In genomic region chr9:75435918-75436317, GRCm38 (mm10) we compare ENCODE assay signal across 8 mouse cellular contexts. TPM values are rescaled to one million over a fixed set of nuclear protein-coding genes. Genes with fewer than 3 reads are reported as not detected.
A peak's percentile ranks its signal among the peaks of the same experiment; 100 is the strongest.
DNase-seq lines count a peak whose midpoint lies in the region; ATAC-seq lines count a peak whose summit lies in the region.

No protein-coding gene starts in this region.

- no peaks in the 10 kb centered on the region for H3K27me3 ChIP-seq in hindbrain, embryonic 11.5 days (ENCODE audit: control insufficient read depth, insufficient read depth, low read length)

- no peak overlapping the region for H3K27ac ChIP-seq in hindbrain, embryonic 11.5 days (ENCODE audit: low read depth, low read length)

- H3K4me1 ChIP-seq in hindbrain, embryonic 11.5 days (replicated peaks; ENCODE audit: control insufficient read depth, insufficient read depth, low read length): 0 out of 2 replicates have a peak, but pooled peaks cover 2% of the 10 kb centered on the region

- 3% methylated on average over 12 of the region's 12 CpGs for whole genome bisulfite sequencing in hindbrain, embryonic 11.5 days

- no peaks in the 10 kb centered on the region for H3K9me3 ChIP-seq in hindbrain, embryonic 11.5 days (ENCODE audit: control insufficient read depth, low read length)

- H3K4me3 ChIP-seq in hindbrain, embryonic 11.5 days (ENCODE audit: low read depth, low read length): no peak overlapping the region

- H3K4me2 ChIP-seq in hindbrain, embryonic 11.5 days (replicated peaks; ENCODE audit: low read depth, low read length): no peak overlapping the region

- peak; percentile 79 for ATAC-seq in hindbrain, embryonic 11.5 days (ENCODE audit: low FRiP score)

- peak; percentile 80 for DNase-seq in NIH3T3 (ENCODE audit: low read depth)
- peak; percentile 43 for DNase-seq in cerebellum, adult 8-10 months
- peak; percentile 52 to 53 for DNase-seq in frontal cortex, adult 2 months (ENCODE audit: extremely low spot score in 1 of 2, low spot score in 1 of 2)
- DNase-seq in hindbrain, embryonic 11.5 days (ENCODE audit: low spot score): peak; percentile 83
- DNase-seq in layer of hippocampus, postnatal 36 days: peak; percentile 35 to 40
- DNase-seq in lung, postnatal 25 days (ENCODE audit: low spot score): peak; percentile 95
- DNase-seq in retina, postnatal 1 day: peak; percentile 96
- peak; percentile 37 to 66 for DNase-seq in urinary bladder, postnatal 36 days (ENCODE audit: low spot score in 2 of 2)

- no peak overlapping the region for H3K9ac ChIP-seq in hindbrain, embryonic 11.5 days (ENCODE audit: low read depth, low read length)

- no peaks in the 10 kb centered on the region for H3K36me3 ChIP-seq in hindbrain, embryonic 11.5 days (ENCODE audit: control insufficient read depth, insufficient read depth, low read length)

RNA-seq across cellular contexts. Expression of gene Leo1, which starts 5.4 kb away (rescaled TPM):
- 16.5 and 17.3 TPM in 2 replicates for polyA plus RNA-seq in frontal cortex, adult 2 months (2012; rRNA removed)
- 48.5 and 53.2 TPM in 2 replicates for polyA plus RNA-seq in hindbrain, embryonic 11.5 days (2014; fragmentation: Nextera tagmentation; extraction: Ambion mirVana)
- total RNA-seq in layer of hippocampus, postnatal 36 days (2021): 10 to 100 TPM; 22.8 to 23.9 TPM

RNA-seq across cellular contexts. Expression of gene Mapk6, which starts 26.1 kb away (rescaled TPM):
- polyA plus RNA-seq in frontal cortex, adult 2 months (2012; rRNA removed): 32.2 and 34.6 TPM in 2 replicates
- 198 and 217 TPM in 2 replicates for polyA plus RNA-seq in hindbrain, embryonic 11.5 days (2014; fragmentation: Nextera tagmentation; extraction: Ambion mirVana)
- total RNA-seq in layer of hippocampus, postnatal 36 days (2021): 10 to 100 TPM; 27.4 to 28.1 TPM

Comparison
In these comparisons a context has a peak if more than half of its experiments do, and no peak if none do; other contexts are left out.
1. DNase-seq: peak in every context shown above with its lines; median percentile 96 in retina, postnatal 1 day; 95 in lung, postnatal 25 days; 83 in hindbrain, embryonic 11.5 days; 80 in NIH3T3; 52 in frontal cortex, adult 2 months; 52 in urinary bladder, postnatal 36 days; 43 in cerebellum, adult 8-10 months; 38 in layer of hippocampus, postnatal 36 days.